Mouse (Mus musculus) myocyte (in vitro differentiated cells): Measurements from ENCODE around the gene Cenpo.

Experiments used
- CEBPB ChIP-seq: IDR thresholded peaks from 2 replicates; pipeline ENCODE4 v1.6.1; 2011; ENCODE audit warnings: mild to moderate bottlenecking, moderate library complexity; ENCODE audit not compliant: poor library complexity, insufficient read depth, severe bottlenecking
- E2F4 ChIP-seq: IDR thresholded peaks from one replicate; pipeline ENCODE4 v1.6.1; 2011; ENCODE audit warnings: mild to moderate bottlenecking, control low read depth, moderate library complexity; ENCODE audit not compliant: insufficient read depth
- MAX ChIP-seq: IDR thresholded peaks from one replicate; pipeline ENCODE4 v1.6.1; 2011; ENCODE audit warnings: low read depth, mild to moderate bottlenecking, control low read depth
- MYOD1 ChIP-seq, 3 experiments: IDR thresholded peaks; one replicate each; pipeline ENCODE4 v1.6.1; 2011; ENCODE audit warnings: control low read depth in 2 of 3, low read depth in 2 of 3, mild to moderate bottlenecking in 2 of 3, moderate library complexity in 1 of 3; ENCODE audit not compliant: insufficient read length in 2 of 3, control insufficient read depth in 1 of 3
- MYOG ChIP-seq, 3 experiments: IDR thresholded peaks; one replicate each; pipeline ENCODE4 v1.6.1; 2011; ENCODE audit warnings: control low read depth in 2 of 3, low read depth in 2 of 3, mild to moderate bottlenecking in 2 of 3; ENCODE audit not compliant: insufficient read length in 2 of 3, control insufficient read depth in 1 of 3, insufficient read depth in 1 of 3
- POLR2A ChIP-seq: IDR thresholded peaks from one replicate; pipeline ENCODE4 v1.6.1; 2011; ENCODE audit warnings: low read depth, mild to moderate bottlenecking, control low read depth, moderate library complexity; ENCODE audit not compliant: insufficient read length
- POLR2AphosphoS2 ChIP-seq: IDR thresholded peaks from one replicate; pipeline ENCODE4 v1.6.1; 2011; ENCODE audit warnings: low read depth, control low read depth; ENCODE audit not compliant: insufficient read length
- SRF ChIP-seq: IDR thresholded peaks from one replicate; pipeline ENCODE4 v1.6.1; 2011; ENCODE audit warnings: low read depth; ENCODE audit not compliant: control insufficient read depth, insufficient read length
- TCF12 ChIP-seq: IDR thresholded peaks from one replicate; pipeline ENCODE4 v1.6.1; 2011; ENCODE audit warnings: mild to moderate bottlenecking, control low read depth; ENCODE audit not compliant: poor library complexity, insufficient read depth, severe bottlenecking
- TCF3 ChIP-seq: IDR thresholded peaks from one replicate; pipeline ENCODE4 v1.6.1; 2011; ENCODE audit warnings: low read depth, control low read depth; ENCODE audit not compliant: insufficient read length
- USF1 ChIP-seq: IDR thresholded peaks from one replicate; pipeline ENCODE4 v1.6.1; 2011; ENCODE audit warnings: low read depth, mild to moderate bottlenecking, control low read depth, moderate library complexity

- no peak for TF ChIP-seq MAX
- no peak for TF ChIP-seq POLR2A
- no peak for TF ChIP-seq MYOG (IDR thresholded peaks at IDR 0.05; ENCODE audit: control insufficient read depth in 1 of 3, insufficient read depth in 1 of 3, insufficient read length in 2 of 3, low read depth in 2 of 3)
- TF ChIP-seq E2F4: no peak
- no peak for TF ChIP-seq MYOD1 (IDR thresholded peaks at IDR 0.05; ENCODE audit: control insufficient read depth in 1 of 3, insufficient read length in 2 of 3, low read depth in 2 of 3)
- TF ChIP-seq POLR2AphosphoS2: no peak
- TF ChIP-seq USF1: no peak
- no peak for TF ChIP-seq CEBPB
- TF ChIP-seq TCF12: no peak
- no peak for TF ChIP-seq SRF
- no peak for TF ChIP-seq TCF3
Measured at GRCm38 (mm10) chr12:4193025-4193740, 40.9 kb downstream of the Cenpo start.
